ENCODE assay signal across 23 mouse cellular contexts in genomic region chr2:110722208-110722607, GRCm38 (mm10). TPM values are rescaled to one million over a fixed set of nuclear protein-coding genes. Genes with fewer than 3 reads are reported as not detected.
"Had no signal": no experiment of that assay in that cellular context is flagged by ENCODE, and none has a peak within 500 bp of the region (broad histone marks: within the 10 kb centered on the region; RNA-seq: fewer than 3 reads in every experiment).

No protein-coding gene starts in this region.

- H3K4me1 ChIP-seq: midbrain, embryonic 12.5 days had no signal

- H3K27ac ChIP-seq: liver, embryonic 14.5 days; macrophage; midbrain, embryonic 12.5 days; stomach, postnatal 0 days had no signal

- H3K4me3 ChIP-seq: midbrain, embryonic 12.5 days had no signal

- H3K4me2 ChIP-seq: liver, embryonic 11.5 days; lung, embryonic 14.5 days; midbrain, embryonic 12.5 days had no signal

- DNase-seq: kidney, adult 18-20 months; kidney, adult 9 months; kidney, postnatal 14 days; kidney, postnatal 4 days; liver, postnatal 0 days; lung, embryonic 14.5 days; right cerebral cortex, postnatal 14 days; right cerebral cortex, postnatal 4 days; thymus, postnatal 25 days had no signal

- H3K9me3 ChIP-seq: midbrain, embryonic 12.5 days had no signal

- ATAC-seq: liver, postnatal 0 days; lung, postnatal 0 days; midbrain, embryonic 16.5 days had no signal

- H3K27me3 ChIP-seq: midbrain, embryonic 12.5 days had no signal

- H3K9ac ChIP-seq: liver, embryonic 14.5 days; liver, postnatal 0 days; lung, embryonic 14.5 days; midbrain, embryonic 12.5 days had no signal

- H3K36me3 ChIP-seq: midbrain, embryonic 12.5 days had no signal

RNA-seq across cellular contexts. Expression of gene Muc15, which starts 1.1 kb away (rescaled TPM):
- total RNA-seq: layer of hippocampus, adult 18-20 months; megakaryocyte, adult 5-6 weeks had no signal
- polyA plus RNA-seq: kidney, embryonic 16.5 days; limb, embryonic 11.5 days; liver, embryonic 11.5 days; liver, embryonic 14.5 days; liver, postnatal 0 days; lung, embryonic 14.5 days; lung, postnatal 0 days; macrophage; midbrain, embryonic 12.5 days; neural tube, embryonic 11.5 days; neural tube, embryonic 14.5 days; stomach, embryonic 14.5 days had no signal
